Mouse (Mus musculus): Measurements from ENCODE around the gene Garem2. TPM values are rescaled to one million over a fixed set of nuclear protein-coding genes. Genes with fewer than 3 reads are reported as not detected.

The Garem2 gene
- polyA plus RNA-seq, 1 experiment from 2014 or later: 9.6 TPM

DNA sequence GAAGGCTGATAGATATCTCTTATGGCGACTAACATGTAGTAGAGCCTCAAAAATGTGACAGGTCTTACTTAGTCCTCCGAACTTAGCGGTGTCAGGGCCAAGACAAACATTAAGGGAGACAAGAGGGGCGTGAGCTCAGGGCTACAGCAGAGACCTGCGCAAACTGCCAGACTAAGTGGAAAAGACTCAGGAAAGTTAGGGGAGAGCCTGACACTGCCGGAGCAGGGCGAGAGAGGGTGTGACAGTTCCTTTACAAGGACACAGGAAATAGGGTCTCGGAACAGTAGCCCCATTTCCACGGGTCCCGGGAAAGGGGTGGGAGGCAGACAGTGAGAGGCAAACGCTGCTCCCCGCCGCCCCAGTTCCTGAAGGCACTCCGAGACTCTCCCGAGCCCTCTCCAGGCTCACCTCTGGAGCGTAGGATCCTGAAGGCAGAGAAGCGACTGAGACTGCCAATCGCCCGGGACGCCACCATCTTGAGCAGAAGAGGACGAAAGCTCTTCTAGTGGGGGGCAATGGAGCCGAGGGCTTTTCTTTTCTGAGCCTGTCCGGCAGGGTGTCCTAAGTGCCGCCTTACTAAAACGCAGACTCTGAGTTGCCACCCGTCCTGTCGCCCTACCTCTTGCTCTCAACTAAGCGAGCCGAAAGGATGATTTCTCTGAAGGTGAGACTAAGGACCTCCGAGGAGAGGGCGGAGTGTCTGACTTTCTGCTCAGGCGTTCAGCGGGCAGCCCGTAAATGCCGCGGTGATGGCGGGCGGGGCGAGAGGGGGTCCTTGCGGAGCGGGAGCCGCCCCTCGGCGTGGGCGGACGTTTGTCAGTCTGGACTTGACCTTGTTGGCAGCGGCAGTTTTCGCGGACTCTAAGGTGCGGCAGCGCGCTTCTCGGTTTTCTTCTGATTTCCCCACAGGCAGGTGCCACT lies 49.8 kb downstream of the Garem2 start, which contains the start of the genes Hadha and Hadhb:
TSS of gene Hadha (minus strand) at position 689 of the 921 bp plus-strand sequence.
TSS of gene Hadhb (plus strand) at position 775 of the 921 bp plus-strand sequence.
- Histone ChIP-seq H3K9ac (replicated peaks) (peak within 1 kb of the TSS; percentile 84), H3K4me2 (peak within 1 kb of the TSS; percentile 77), H3K4me3 (replicated peaks) (peak within 1 kb of the TSS; percentile 69), H3K9me3 (replicated peaks) (no peaks in the 10 kb centered on the region), H3K27ac (replicated peaks) (peak within 1 kb of the TSS; percentile 91), H3K36me3 (no peaks in the 10 kb centered on the region), H3K4me1 (peaks cover 38% of the 10 kb centered on the region), H3K27me3 (replicated peaks) (no peaks in the 10 kb centered on the region)
- peak; percentile 92 for ATAC-seq (ENCODE audit: low FRiP score)
- under 1% methylated on average over 53 of the region's 53 CpGs for WGBS

DNA sequence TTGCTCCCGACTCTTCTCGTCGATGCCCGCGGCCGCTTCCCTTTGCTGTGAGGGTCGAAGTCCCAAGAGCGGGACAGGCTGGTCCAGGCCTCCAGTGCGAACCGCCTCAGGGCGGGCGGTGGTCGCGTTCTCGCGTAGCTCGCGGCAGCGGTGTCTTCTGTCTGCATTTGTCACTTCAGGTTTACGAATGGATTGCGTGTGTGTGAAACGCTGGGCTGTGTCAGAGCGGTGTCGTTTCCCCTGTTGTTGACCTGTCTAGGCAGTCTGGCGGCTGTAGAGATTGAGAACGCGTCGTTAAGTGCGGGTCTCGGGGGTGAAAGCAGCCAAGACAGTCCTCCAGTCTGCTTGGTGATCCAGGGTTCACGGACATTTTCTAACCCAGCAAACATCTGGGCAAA lies 50.4 kb downstream of the Garem2 start:
- peak; percentile 73 for ATAC-seq (ENCODE audit: low FRiP score)
- H3K27me3 ChIP-seq (replicated peaks): no peaks in the 10 kb centered on the region

DNA sequence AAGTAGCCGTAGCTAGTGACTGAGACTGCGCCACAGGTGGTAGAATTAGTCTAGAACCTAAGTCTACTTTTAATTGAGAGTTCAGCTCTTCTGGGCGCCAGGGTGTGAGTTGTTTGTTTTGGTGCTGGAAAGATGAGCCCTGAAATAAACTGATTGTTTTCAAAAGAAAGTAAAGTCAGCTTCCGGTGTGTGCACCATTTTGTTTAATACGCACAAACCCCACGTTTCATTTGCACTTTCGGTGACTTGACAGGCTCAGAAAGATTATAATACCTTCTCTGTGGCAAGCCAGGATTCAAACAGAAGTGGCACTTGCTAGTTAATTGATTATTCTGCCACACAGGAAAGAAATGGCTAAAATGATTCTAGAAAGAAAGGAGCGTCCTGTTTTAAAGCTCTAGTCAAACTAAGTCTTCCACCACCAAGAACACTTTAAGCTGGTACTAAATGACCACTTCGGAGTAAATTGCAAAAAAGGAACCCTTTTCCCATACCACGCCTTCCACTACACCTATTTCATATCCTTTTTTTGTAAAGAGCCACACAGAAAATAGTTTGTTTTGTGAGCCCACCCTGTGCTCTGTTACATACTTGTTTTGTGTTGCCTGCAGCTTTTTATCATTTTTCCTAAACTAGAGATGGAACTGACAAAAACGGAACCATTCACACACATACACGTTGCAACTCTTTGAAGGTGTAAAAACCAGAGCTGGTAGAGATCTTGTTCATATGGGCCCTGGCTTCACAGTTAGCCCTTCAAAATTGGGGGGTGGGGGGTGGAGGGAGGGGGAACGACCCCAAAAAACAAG lies 51.1 kb downstream of the Garem2 start:
- peaks cover 38% of the 10 kb centered on the region for H3K4me1 ChIP-seq
- no peak for ATAC-seq (ENCODE audit: low FRiP score)
- no peaks in the 10 kb centered on the region for H3K27me3 ChIP-seq (replicated peaks)
- peak overlapping the region; percentile 84 for H3K9ac ChIP-seq (replicated peaks)
- peak overlapping the region; percentile 77 for H3K4me2 ChIP-seq
- H3K4me3 ChIP-seq (replicated peaks): peak overlapping the region; percentile 69
- no peaks in the 10 kb centered on the region for H3K36me3 ChIP-seq
- peak overlapping the region; percentile 91 for H3K27ac ChIP-seq (replicated peaks)
- WGBS: 45% methylated on average over 13 of the region's 13 CpGs
- no peaks in the 10 kb centered on the region for H3K9me3 ChIP-seq (replicated peaks)

More for the DNA sequence above, 50.4 kb downstream of the Garem2 start:
- WGBS: under 1% methylated on average over 31 of the region's 31 CpGs
- peak overlapping the region; percentile 69 for H3K4me3 ChIP-seq (replicated peaks)
- H3K4me2 ChIP-seq: peak overlapping the region; percentile 77
- no peaks in the 10 kb centered on the region for H3K9me3 ChIP-seq (replicated peaks)
- H3K4me1 ChIP-seq: peaks cover 38% of the 10 kb centered on the region
- peak overlapping the region; percentile 91 for H3K27ac ChIP-seq (replicated peaks)
- no peaks in the 10 kb centered on the region for H3K36me3 ChIP-seq
- H3K9ac ChIP-seq (replicated peaks): peak overlapping the region; percentile 84

DNA sequence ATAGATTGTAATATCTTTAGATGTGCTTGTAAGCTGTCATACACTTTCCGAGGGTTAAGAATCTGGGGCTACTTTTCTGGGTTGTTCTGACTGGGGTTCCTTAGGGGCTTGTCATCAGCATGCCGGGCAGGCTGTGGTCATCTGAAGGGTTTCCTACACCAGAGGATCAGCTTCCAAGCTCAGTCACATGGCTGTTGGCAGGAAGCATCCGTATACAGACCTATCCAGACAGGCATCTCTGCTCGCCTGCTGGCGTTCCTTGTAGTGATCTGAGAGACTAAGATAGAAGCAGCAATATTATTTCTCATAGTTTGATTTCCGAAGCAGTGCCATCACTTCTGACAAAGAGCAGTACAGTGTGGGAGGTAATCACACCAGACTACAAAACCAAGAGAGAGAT lies 54.6 kb downstream of the Garem2 start:
- peaks cover 23% of the 10 kb centered on the region for H3K4me1 ChIP-seq
- no peak overlapping the region for H3K9ac ChIP-seq (replicated peaks)
- H3K27ac ChIP-seq (replicated peaks): no peak overlapping the region
- no peaks in the 10 kb centered on the region for H3K36me3 ChIP-seq
- H3K4me2 ChIP-seq: no peak overlapping the region
- no peak overlapping the region for H3K4me3 ChIP-seq (replicated peaks)
- ATAC-seq (ENCODE audit: low FRiP score): no peak
- H3K27me3 ChIP-seq (replicated peaks): no peaks in the 10 kb centered on the region
- no peaks in the 10 kb centered on the region for H3K9me3 ChIP-seq (replicated peaks)
- 94% methylated on average over 6 of the region's 6 CpGs for WGBS

DNA sequence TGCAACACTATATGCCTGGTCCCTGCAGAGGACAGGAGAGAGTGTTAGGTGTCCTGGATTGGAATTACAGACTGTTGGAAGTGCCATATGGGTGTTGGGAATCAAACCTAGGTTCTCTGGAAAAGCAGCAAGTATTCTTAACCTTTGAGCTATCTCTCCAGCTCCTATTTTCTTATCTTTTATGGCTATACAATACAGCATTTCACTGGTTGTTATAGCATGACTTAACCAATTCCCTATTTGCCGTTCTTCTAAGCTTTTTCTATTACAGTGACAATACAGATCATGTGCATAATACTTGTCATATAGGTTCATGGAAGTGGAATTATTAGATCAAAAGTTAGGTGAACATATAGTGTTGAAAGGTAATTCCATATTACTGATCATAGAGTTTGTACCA lies 56.9 kb downstream of the Garem2 start:
- Histone ChIP-seq H3K9me3 (replicated peaks) (no peaks in the 10 kb centered on the region), H3K4me3 (replicated peaks) (no peak overlapping the region), H3K4me2 (no peak overlapping the region), H3K9ac (replicated peaks) (no peak overlapping the region), H3K27me3 (replicated peaks) (no peaks in the 10 kb centered on the region), H3K4me1 (peaks cover 11% of the 10 kb centered on the region; the same call in 1 of the 2 replicates), H3K27ac (replicated peaks) (no peak overlapping the region), H3K36me3 (peaks cover 8% of the 10 kb centered on the region; the same call in 1 of the 2 replicates)
- 87% methylated on average over 1 of the region's 1 CpGs for WGBS
- ATAC-seq (ENCODE audit: low FRiP score): no peak

DNA sequence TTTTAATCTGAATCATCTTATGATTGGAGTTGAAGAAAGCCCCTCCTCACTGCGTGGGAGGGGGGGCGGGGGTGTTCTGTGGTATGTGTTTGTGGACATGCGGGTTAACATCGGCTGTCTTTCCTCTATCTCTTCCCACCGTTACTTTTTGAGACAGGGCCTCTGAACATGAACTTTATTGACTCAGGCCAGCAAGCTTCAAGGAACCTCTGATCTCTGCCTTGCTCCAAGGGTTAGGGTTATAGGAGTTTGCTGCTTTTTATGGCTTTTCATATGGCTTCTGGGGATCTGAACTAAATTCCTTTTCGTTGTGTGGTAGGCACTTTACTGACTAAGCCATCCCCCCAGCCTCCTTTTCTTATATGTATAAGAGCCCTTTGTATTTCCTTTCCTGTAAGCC lies 57.4 kb downstream of the Garem2 start:
- H3K4me3 ChIP-seq (replicated peaks): no peak overlapping the region
- H3K27ac ChIP-seq (replicated peaks): no peak overlapping the region
- no peaks in the 10 kb centered on the region for H3K27me3 ChIP-seq (replicated peaks)
- no peak for ATAC-seq (ENCODE audit: low FRiP score)
- no peak overlapping the region for H3K4me2 ChIP-seq
- peaks cover 7% of the 10 kb centered on the region; the same call in 1 of the 2 replicates for H3K4me1 ChIP-seq
- H3K9me3 ChIP-seq (replicated peaks): no peaks in the 10 kb centered on the region
- H3K9ac ChIP-seq (replicated peaks): no peak overlapping the region
- 88% methylated on average over 6 of the region's 6 CpGs for WGBS
- peaks cover 8% of the 10 kb centered on the region; the same call in 1 of the 2 replicates for H3K36me3 ChIP-seq

DNA sequence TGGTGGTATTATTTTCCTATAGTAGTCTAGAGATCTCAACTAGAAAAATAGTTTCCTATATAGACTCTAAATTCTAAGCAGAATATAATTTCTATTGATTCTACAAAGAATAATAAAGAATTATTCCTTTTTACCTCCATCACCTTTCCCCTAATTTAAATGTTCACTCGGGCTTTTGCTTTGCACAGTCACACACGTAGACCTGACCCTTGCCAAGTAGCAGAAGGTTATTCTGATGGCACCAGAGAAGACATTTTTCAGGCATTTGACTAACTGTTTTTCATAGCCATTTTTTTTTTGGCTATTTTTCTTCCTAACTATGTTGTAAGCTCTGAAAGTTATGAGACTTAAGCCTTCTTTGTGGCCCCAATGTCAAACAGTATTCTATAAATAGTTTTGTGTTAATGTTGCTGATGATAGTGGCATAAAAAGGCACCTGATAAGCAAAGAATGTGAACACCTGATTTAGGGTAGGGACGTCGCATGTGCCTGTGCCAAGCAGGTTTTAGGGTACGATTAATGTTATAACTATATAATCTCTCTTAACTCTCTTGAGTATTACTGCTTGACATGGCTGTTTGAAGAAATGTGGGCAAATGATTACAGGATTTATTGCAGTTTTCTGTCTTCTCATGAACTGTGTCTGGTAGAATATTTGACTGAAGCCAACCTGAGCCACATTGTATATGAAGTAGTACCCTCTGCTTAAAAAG lies 60.4 kb downstream of the Garem2 start:
- H3K4me2 ChIP-seq: no peak overlapping the region
- ATAC-seq (ENCODE audit: low FRiP score): no peak
- H3K4me3 ChIP-seq (replicated peaks): no peak overlapping the region
- H3K36me3 ChIP-seq: peaks cover 33% of the 10 kb centered on the region
- no peak overlapping the region for H3K9ac ChIP-seq (replicated peaks)
- WGBS: 94% methylated on average over 5 of the region's 5 CpGs
- no peaks in the 10 kb centered on the region for H3K9me3 ChIP-seq (replicated peaks)
- H3K4me1 ChIP-seq: no peaks in the 10 kb centered on the region
- no peak overlapping the region for H3K27ac ChIP-seq (replicated peaks)
- H3K27me3 ChIP-seq (replicated peaks): no peaks in the 10 kb centered on the region

Other genes with a start within 250 kb of the Garem2 start
- gene Il6, start 92.0 kb upstream of the Garem2 start, polyA plus RNA-seq (2015; fragmentation: Nextera tagmentation; extraction: Ambion mirVana): not detected in 2 replicates
- 40.9 and 93.4 TPM in 2 replicates for gene Tyms, start 31.5 kb upstream of the Garem2 start, polyA plus RNA-seq (2015; fragmentation: Nextera tagmentation; extraction: Ambion mirVana)
- 1.8 and 3.1 TPM in 2 replicates for gene 3110082J24Rik, start 925 bp downstream of the Garem2 start, polyA plus RNA-seq (2015; fragmentation: Nextera tagmentation; extraction: Ambion mirVana)
- gene Hadha, start 50.0 kb downstream of the Garem2 start, polyA plus RNA-seq (2015; fragmentation: Nextera tagmentation; extraction: Ambion mirVana): 67.2 and 89.6 TPM in 2 replicates
- gene Hadhb, start 50.1 kb downstream of the Garem2 start, polyA plus RNA-seq (2015; fragmentation: Nextera tagmentation; extraction: Ambion mirVana): 57.5 and 86.0 TPM in 2 replicates
- 0.11 TPM in 1 of 2 replicates, not detected in the other for gene Adgrf3, start 100.6 kb downstream of the Garem2 start, polyA plus RNA-seq (2015; fragmentation: Nextera tagmentation; extraction: Ambion mirVana)
- gene Selenoi, start 127.4 kb downstream of the Garem2 start, polyA plus RNA-seq (2015; fragmentation: Nextera tagmentation; extraction: Ambion mirVana): 25.0 and 26.6 TPM in 2 replicates
- gene Drc1, start 176.2 kb downstream of the Garem2 start, polyA plus RNA-seq (2015; fragmentation: Nextera tagmentation; extraction: Ambion mirVana): 4.1 and 7.1 TPM in 2 replicates

All from neural tube, embryonic 15.5 days (tissue).